Mouse (Mus musculus) spleen, postnatal 4 days (tissue): ENCODE data around the gene Tmem205.

ENCODE experiments used
- DNase-seq, 2 experiments: peaks; one replicate each; pipeline ENCODE4 v3.0.0; 2022; ENCODE audit warnings: low spot score in 2 of 2

Tmem205 gene

DNA sequence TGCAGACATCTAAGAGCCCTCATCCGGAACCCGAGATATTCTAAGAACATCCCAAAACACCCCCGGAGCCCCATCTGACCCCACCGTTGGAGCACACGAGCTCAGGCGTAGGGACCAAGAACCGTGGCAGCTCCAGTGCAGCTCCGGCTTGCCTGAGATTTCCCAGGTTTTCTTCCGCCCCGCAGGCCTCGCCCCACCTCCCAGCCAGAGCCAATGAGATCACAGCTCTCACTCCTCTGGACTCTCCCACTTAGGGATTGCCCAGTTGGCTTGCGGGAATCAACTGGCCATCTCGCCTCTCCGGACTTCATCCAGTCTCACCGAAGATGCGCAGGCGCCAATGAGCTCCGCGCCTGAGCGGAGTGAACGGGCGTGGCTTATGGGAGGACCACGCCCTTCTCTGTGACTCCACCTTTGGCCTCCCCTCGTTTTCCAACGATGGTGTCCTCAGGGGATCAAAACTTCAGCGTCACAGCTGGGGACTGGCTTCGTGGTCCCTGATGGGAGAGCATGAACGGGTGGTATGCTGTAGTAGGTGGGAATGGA, at the start of gene Tmem205, which contains the start of gene Ccdc159:
Gene Tmem205 (minus strand): TSS at position 349 of the 546 bp plus-strand sequence.
Gene Ccdc159 (plus strand): TSS at position 264 of the 546 bp plus-strand sequence.
- DNase-seq = peak; percentile 63 to 75

DNA sequence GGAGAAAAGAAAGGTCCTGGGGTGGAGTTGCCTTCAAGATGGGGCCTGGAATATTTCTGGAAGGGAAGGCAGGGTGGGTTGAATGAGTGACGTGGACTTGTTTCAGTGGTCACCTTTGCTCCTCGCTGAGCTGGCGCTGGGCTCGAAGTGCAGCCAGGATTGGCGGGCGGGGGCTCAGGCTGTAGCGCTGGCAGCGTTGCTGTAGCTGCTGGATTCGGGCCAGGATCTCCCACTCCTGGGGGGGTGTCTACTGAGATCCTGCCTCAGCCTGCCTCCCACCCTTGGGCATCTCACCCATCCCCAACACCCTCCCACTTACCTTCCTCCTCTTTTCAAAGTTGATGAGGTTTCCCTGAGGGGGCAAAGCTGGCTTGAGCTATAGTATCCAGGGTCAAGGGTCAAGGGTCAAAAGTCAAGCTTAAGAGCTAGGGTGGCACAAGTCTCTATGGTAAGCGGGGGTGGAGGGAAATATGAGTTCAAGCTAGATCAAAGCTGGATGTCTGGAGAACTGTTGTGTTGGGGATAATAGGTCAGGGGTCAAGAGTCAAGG, 49.3 kb upstream of the Tmem205 start:
- no peak for DNase-seq

DNA sequence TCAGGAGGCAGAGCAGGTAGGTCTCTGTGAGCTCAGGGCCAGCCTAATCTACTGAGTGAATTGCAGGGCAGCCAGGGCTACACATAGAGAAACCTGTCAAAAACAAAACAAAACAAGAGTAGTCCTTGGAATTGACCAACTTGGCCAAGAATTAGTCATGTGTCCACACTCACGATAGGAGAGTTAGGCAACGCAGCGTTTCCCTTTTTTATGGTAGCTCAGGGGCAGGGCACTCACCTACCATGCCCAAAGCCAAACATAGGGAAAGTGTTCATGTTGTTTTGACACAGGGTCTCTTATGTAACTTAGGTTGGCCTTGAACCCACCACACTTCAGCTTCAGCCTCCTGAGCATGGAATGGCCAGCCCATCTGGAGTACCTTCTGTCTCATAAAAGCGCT, 41.9 kb upstream of the Tmem205 start:
- no peak for DNase-seq

DNA sequence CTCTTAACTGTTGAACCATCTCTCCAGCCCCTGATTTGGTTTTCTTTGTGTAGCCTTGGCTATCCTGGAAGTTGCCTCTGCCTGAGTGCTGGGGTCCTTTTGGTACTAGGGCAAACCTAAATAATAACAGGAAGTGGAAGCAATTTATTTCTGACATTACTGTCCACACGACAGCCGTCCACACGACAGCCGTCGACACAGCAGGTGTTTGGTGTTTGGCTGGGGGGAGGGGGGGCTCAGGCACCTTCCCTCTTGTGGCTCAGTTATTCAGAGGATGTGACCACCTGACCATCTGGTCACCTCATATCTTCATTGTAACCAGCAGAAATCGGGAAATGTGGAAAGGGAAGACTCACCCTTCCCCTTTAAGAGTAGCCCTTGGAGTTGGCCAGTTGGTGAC, 41.5 kb upstream of the Tmem205 start:
- DNase-seq = no peak

DNA sequence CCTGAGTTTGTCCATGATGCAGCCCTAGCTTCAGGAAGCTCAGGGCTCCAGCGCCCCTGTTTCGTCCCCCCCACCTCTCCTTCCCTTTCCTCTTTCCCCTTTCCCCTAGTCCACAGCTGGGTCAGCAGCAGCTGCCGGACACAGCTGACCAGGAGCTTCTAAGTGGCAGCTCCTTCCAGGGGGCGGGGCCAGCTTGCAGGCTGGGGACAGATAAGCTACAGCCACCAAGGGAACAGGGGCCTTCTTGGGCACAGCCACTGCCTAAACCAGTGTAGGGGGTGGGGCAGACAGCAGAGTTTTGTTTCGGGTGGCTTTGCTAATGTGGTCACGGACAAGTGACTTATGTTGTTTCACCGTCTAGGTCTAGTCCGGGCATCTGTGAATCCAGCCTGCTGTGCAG, 36.1 kb upstream of the Tmem205 start, which contains the start of gene Epor:
Gene Epor (minus strand): TSS at position 90 of the 400 bp plus-strand sequence.
- peak; percentile 86 to 90 for DNase-seq

DNA sequence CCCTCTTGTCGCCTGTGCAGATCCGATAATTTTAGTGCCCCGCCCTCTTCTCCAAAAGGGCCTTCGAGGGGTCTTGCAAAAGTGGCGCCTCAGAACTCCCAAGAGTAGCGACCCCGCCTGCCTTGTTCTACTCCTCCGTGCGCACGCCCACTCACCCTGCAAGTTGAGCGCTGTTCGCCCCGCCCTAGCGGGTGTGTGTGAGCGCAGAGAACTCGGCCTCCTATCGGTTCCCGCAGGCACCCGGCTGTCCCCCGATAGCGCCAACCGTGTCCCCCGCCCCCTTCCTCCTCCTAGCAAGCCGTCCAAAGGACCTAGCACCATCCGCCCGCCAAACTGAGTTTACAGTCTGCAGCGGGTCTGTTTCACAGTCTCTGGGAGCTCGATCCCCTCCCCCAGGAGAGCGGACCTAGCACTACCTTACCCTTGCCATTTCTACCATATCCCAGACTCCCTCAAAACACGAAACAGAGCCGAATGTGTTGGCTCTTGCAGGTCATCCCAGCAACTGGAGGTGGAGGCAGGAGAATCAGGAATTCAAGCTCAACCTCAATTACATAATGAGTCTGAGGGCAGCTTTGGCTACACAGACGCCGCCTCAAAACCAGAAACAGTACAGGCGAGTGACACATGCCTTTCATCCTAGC, 35.2 kb upstream of the Tmem205 start:
- DNase-seq = peak; percentile 95

DNA sequence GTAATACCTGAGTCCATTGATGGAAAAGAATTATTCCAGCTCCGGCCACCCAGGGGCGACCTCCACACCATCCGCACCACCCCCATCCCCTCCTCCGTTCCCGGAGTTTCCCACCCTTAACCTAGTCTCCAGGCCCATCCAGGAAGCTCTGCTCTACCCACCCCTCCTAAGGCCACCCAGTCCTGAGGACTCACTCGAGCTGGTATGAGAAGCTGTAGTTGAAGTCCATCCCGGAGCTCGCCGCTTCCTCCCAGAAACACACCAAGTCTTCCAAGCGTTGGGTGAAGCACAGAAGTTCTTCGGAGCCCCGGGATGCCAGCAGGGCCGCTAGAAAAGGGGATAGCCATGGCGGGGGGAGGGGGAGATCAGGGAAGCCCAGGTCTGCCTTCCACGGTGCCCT, 34.7 kb upstream of the Tmem205 start:
- no peak for DNase-seq

DNA sequence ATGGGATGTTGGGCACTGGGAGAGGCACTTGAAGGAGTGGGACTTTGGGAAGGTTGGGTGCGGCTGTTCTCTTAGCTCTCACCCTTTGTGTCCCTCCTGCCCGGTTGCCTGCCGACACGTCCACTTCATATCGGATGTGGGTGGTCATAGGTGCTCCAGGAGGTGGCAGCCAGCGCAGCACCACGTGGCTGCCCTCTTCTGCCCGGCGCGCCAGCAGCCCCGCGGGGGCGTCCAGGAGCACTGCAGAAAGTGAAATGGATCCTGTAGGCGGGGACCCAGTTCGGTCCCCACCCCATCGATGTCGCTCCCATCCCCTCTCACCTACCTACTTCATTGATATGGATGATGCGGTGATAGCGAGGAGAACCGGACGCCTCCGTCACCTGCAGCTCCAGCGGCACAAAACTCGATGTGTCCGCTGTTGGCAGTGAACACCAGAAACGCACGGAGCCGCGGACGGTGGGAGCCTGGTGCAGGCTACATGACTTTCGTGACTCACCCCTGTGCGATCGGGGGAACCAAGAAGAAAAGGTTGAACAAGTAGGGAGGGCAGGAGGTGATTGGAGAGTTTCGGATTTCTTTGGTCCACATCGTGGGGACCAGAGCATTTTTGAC, 34.1 kb upstream of the Tmem205 start:
- peak; percentile 50 to 75 for DNase-seq

DNA sequence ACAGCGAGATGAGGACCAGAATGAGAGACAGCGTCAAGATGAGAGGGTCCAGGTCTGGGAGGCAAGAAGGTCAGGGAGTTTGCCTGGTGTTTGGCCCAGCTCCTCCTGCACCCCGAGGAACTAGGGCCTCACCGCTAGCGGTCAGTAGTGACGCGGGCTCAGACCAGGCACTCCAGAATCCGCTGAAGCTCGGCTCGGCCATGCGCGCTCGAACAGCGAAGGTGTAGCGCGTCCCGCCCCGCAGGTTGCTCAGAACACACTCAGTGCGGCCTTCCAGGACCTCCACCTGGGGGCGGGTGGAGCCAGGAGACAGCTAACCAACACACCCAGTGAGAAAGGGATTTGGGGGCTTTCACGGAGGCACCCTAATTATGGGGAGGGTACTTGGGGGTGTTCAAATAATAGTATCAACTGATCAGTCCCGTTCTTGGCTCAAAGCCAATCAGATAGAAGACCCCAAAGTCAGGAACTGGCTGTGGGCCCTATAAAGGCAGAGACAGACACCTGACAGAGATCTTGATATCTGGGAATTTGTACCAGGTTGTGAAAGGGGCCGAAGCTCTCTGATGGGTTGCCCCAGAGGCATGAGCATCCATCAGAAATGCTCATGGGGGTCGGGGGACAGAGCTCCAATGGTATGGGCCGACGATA, 33.3 kb upstream of the Tmem205 start:
- DNase-seq = no peak

DNA sequence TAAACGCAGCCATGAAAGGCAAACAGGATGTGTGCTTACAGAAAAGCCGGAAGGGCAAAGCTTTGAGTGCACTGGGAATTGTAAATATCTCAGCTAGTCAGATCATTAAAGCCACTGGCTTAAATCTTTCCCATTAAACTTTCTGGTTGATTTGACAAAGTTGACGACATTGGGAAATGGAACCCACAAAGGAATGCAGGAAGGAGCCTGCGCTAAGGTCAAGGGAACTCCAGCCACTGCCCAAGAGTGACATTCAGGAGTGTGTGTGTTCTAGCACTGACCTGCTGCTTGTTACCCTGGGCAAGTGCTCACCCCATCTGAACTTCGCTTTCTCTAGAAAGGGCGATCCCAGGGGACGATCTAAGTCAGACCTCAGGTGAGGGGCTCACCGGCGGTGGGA, 32.8 kb upstream of the Tmem205 start:
- DNase-seq = no peak

DNA sequence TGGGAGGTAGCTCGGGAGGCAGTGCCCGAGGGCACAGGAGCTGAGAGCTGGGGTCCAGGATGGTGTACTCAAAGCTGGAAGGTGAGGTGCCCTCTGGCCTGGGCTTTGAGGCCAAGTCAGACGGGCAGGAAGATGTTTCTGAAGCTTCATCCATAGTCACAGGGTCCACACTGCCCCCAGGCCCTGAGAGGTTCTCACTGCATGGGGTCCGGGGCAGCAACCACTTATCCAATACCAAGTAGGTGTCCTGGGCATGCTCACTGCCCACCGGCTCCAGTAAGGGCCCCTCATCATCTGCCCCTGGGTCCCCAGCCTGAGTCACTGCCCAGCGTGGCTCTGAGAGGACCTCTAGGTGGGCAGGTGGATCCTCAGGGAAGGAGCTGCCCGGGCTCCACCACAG, 31.9 kb upstream of the Tmem205 start:
- DNase-seq = no peak

DNA sequence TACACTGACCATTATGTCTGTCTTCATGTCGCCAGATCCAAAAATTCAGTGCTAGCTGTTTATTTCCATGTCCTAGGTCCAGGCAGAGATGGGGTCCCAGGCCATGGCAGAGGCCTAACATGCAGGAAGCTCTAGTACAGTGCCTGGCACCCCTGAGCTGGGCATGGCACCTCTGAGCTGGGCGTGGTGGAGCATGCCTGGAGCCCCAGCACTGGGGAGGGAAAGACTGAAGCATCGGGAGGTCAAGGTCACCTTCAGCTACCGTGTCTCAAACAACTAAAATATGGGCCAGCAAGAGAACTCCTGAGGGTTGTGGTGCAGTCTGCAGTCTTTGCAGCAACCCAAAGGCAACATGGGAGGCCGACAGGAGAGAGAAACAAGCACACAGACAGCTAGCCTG, 31.0 kb upstream of the Tmem205 start:
- DNase-seq = peak in 1 of 2 experiments; percentile 50

DNA sequence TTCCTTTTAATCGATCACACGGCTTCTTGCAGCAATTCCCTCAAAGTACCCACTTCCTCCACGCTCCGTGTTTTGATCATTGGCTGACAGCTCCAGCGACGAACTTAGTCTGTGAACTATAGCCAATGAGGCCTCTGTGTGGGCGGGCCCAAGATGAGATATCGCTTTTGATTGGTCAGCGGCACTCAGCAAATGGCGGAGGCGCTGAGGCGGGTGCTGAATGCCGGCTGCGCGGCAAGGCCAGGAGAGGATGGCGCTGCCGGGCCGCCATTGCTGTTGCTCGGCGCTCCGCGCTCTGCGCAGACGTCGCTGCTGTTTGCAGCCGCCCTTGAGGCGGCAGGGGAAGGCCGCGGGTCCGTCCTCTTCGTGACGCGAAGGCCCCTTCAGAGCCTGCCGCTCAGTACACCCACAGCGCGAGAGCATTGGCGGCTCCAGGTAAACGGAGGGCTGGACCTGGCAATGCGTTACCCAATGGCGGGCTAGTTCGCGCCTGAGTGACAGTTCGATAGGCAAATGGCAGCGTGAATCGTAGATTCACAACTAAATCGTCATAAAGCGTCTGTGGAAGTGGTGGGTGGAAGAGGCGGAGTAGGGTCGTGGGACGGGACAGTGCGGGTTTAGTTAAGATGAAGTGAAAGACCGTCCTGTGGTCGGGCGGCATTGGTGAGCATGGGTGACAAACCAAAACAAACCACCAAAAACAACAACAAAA, 28.4 kb upstream of the Tmem205 start, which contains the start of gene Swsap1:
Gene Swsap1 (plus strand): TSS at position 186 of the 712 bp plus-strand sequence.
- DNase-seq = peak; percentile 98 to 99

DNA sequence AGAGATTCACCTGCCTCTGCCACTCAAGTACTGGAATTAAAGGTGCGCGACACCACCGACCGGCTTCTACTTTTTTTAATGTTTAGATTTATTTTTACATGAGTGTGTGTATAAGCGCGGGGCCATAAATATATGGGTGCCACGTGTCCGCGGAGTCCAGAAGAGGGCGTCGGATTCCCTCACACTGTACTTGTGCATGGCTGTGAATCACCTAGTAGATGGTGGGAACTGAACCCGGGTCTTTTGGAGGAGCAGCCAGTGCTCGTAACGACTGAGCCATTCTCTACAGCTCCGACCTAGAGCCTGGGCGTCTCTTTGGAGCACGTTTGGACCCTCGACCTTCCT, 27.8 kb upstream of the Tmem205 start:
- DNase-seq = no peak

DNA sequence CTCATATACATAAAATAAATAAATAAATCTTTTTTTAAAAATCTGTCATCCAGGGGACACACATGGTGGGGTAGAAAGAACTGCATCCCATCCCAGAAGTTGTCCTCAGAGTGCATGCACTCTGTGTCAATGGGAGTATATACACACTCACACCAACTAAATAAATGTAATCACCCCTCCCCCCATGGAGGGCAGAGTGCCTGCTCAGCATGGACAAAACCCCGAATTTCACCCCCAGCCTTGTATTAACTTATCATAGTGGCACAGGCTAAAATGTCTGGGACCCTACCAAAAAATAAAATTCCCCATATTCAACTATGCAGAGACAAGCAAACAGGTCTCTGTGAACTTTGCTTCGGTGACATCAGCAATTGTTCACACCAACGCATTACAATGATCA, 27.3 kb upstream of the Tmem205 start:
- no peak for DNase-seq

DNA sequence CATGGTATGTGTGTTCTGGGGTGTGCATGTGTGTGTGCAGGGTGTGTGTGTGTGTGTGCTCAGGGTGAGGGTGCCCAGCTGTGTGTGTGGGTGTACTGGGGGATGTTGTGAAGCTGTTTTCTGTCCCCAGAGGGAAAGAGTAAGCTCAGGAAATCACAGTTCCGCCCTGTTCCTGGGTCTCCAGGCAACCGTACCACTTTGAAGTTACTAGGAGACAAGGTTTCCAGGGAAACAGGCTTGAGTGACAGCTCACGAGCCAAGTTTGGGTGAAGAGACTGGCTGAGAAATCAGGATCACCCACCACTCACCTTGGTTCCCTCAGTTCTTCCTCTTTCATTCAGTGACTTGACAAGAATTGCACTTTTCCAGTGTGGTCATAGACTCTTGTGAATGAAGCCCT, 26.2 kb upstream of the Tmem205 start:
- DNase-seq = no peak

DNA sequence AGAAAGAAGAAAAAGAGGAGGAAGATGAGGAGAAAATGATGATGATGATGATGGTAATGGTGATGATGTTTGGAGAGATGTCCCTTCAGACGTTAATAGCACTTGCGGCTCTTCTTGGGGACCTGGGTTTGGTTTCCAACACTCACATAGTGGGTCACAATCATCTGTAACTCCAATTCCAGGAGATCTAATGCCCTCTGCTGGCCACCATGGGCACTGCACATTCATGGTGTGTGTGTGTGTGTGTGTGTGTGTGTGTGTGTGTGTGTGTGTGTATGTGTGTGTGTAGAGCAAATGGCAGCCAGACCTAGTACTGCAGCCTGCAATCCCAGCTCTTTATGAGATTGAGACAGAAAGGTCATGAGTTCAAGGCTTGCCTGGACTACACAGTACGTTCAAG, 24.6 kb upstream of the Tmem205 start:
- DNase-seq = no peak

DNA sequence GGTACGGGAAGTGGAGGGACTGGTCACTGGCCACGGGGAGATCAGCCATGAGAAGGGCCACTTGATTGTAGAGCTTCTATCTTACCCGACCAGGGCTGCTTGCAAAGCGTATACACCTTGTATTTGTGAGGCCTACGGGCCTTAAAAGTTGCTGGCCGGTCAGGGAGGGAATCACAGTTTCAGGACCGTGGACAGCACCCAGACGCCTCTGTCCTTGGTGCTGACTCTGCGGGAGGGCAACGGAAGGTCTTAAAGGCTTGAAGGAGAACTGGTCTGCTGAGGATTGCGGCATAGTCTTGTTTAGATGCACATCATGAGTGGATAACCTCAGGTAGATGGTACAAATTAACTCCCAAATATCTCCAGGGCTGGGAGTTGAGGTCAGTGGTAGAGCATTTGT, 23.0 kb upstream of the Tmem205 start:
- peak; percentile 76 to 94 for DNase-seq

DNA sequence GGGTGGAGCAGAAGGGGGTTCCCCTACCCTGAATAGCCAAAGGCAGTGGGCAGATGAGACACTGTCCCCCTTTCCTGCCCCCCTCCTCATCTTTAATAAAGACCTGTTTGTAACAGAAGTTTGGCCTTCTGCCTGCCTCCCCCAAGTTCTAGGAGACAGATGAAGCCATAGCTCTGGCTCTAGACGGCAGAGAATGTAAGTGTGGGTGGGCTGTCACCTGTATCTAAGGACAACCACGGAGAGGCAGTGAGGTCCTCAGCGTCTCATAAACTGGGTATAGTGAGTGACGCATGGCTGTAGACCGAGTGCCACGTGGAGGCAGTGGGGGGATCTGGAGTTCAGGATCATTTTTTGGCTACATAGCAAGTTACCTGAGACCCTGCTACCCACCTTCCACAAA, 21.4 kb upstream of the Tmem205 start:
- DNase-seq = no peak

DNA sequence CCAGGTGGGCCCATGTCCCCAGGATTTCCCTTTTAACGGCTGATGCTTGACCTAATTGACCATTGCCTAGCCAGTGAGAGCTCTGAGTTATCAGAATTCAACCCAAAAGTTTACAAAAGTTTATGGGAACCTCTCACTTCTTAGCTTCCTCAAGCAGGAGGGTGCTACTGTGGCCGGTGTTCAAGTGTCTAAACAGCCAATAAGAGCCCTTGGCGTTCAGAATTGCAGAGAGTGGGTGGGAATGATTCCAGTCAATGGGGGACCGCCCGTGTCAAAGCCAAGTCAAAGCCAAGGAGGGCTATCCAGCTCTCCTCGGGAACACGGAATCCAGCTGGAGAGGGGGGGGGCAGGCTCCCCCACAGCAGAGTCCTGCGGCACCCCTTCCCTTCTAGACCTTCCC, 20.8 kb upstream of the Tmem205 start:
- DNase-seq = no peak

DNA sequence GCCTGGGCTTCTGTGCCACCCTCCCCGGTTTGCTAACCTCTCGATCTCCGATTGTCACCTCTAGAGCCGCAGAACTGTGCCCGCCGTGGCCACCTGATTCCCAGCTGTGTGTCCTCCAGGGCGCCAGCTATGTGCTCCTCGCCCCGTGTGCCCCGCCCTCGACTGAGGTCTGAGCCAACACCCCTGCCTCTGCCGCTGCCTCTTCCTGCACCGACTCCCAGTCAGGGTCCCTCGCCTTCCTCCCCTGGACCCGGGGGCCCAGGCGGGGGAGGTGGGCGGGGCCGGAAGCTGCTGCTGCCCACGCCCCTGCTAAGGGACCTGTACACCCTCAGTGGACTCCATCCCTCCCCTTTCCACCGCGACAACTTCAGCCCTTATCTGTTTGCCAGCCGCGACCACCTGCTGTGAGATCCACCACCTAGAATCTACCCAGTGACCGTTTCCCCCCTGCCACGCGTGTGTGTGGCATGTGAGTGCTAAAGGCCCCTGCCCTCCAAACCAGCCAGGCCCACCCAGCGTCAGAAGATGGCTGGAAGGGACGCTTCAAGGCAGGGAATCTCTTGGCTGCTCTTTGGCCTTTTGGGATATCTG, 20.3 kb upstream of the Tmem205 start:
- DNase-seq = no peak
